Mouse (Mus musculus): ENCODE data around the gene Fam83b.

Fam83b gene

DNA sequence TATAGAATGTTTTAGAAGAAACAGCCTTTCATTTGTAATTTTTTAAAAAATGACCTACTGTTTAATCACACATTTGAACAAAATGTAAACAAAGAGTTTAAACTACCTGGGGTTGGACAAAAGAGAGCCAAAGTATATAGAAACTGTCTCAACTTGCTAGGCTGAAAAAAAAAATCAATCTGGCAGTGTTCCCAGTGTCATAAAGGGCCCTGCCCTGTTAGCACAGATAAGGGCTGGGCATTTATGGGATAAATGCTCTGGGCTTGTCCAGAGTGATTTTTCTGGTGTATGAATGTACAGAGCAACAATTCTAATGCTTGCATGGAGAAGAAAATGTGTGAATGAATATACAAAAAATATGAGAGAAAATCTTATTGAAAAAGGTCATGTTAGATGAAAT is 43.8 kb downstream of the Fam83b start:
- no peak for DNase-seq (ENCODE audit: low spot score in 2 of 2)

DNA sequence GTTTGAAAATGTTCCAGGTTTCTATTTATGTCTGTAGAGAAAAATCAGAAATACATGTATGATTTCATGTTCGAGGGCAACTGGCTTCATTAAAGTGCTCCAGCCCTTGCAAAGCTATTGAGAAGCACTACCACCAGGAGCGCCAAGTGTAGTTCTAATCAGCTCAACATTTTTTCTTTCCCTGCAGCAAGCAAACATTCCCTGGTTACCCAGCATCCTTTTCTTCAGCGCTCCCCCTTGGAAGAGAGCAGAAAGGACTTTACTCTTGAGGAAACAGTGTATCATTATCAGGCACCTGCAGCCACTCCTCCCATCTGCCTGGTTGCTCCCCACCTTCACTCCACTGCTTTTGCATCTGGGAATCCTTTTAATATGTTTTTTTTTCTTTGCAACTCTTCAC is 45.3 kb downstream of the Fam83b start:
- no peak for DNase-seq (ENCODE audit: low spot score in 2 of 2)

DNA sequence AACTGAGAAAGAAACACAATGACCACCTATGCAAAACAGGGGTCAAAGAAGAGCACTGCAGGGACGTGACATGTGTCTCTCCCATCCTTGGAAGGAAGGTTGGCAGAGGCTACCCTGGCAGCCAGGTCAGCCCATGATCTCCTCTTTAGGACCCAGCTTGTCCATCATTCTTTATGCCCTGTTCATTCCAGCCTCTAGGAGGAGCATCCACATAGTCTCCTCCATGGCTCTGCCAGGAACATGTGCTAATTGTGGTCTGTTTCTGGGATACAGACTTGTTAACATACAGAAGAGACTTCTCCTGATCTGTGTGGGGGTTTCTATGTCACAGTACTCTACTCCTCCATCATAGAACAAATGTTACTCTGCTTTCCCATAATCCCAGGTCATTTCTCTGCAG is 48.3 kb downstream of the Fam83b start:
- no peak for DNase-seq (ENCODE audit: low spot score in 2 of 2)

DNA sequence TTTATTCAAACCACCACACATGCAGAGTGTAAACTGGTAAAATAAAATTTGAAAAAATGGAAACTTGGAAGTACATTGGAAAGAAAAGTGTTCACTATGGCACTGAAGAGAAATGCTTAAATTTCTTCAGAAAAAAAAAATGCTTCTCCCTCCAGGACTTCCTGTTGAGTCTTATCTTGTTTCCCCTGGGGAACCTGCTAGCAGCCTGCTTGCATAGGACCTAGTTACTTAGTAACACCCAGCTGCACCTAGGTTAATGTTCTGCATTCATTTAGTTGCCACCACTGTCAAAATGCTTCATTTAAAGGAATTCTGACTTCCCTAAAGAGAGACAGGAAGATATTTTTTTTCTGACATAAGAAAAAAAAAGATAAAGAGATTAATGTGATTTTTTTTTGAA is 61.3 kb downstream of the Fam83b start:
- DNase-seq (ENCODE audit: low spot score in 2 of 2): no peak

DNA sequence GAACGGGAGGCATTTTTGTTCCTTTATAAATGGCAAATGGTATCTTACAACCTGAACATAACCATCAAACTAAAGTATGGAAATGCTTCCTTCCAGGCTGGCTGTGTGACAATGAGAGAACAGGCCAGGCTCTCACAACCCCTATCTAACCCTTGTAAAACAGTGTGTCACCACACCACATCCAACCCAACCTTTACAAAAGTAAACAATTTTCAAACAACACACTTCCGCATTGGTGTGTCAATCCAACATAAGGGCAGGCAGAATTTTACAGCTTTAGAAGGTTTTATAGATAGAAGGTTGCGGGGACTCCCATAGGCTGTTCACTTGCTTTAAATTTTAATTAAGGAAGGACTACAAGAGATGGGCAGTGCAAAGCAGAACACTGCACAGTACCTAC is 77.2 kb downstream of the Fam83b start:
- DNase-seq (ENCODE audit: low spot score in 2 of 2): no peak

DNA sequence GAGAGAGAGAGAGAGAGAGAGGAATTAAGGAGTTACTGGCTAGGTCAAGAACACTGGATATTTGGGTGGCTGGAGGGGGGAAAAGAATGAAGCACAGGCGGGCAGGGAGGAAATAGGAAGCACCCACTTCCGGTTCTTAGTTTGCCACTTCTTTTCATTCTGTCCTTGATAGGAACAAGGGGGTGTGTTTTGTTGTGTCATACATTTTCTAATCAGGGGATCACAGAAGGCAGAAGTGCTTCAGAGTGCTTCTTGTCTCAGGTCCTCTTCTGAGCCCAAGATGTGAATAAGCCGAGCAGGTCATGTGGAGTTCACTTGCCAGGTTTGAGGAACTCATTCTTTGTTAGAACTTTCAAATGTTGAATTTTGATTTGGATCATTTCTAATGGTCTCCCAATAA is 86.8 kb downstream of the Fam83b start:
- DNase-seq (ENCODE audit: low spot score in 2 of 2): no peak

DNA sequence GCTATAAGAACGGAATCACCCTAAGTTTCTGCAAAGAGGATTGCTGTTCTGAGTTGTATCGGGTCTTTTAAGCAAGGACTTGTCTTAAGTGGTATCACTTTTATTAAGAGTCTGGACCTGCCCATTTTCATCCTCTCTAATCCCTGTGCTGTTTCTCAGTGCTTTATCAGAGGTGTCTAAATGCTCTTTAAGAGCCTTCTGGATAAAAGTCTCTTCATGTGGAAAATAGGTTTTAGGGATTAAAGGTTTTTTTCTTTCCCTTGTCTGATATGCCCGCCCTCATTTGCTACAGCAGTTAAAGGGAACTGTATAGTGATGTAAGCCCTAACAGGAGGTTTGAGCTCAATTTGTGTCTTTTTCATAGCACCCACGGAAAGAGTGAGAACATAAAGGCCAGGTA is 97.4 kb downstream of the Fam83b start:
- no peak for DNase-seq (ENCODE audit: low spot score in 2 of 2)

DNA sequence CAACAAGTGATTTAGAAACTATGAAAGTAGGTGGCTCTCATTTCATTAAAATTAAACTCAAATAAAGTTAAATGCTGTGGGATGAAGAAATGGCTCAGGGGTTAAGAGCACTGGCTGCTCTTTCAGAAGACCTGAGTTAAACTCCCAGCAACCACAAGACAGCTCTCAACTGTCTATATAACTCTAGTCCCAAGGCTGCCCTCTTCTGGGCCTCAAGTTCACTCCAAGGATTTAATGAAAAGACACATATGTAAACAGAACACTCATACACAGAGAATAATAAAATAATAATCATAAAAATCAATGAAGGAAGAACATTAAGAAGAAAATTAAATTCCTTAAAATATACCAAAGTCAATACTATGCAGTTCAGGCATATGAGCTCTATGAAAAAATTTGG is 105.4 kb downstream of the Fam83b start:
- no peak for DNase-seq (ENCODE audit: low spot score in 2 of 2)

DNA sequence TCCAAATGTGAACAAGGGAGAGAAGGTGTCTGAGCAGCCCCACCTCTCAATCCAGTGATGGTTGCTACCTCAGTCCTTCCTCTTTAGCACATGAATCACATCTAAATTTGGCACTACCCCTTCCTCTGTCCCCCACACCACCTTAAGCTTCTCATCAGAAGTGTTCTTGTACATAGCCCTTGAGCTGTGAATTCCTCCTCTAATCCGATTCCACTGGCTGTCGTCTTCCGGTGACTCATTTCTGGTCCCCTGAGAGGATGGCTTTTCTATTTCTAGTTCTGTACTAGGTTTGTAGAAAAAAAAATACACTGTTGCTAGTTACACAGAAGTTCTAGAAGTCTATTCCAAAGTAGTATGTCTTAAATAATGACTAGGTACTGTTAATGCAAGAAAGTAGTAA is 111.2 kb downstream of the Fam83b start:
- DNase-seq (ENCODE audit: low spot score in 2 of 2): no peak

Measured in right cerebral cortex, postnatal 10 days (tissue).